Mouse (Mus musculus): ENCODE data around the gene Camk1d. TPM values are rescaled to one million over a fixed set of nuclear protein-coding genes. Genes with fewer than 3 reads are reported as not detected.

The Camk1d gene
- total and polyA plus RNA-seq, 3 experiments: 4.6 to 12.4 (median 4.8) TPM

- dilution Hi-C loops (cut with MboI; ENCODE audit: extremely low pct_ligation_motif_present, extremely low pct_unique_long_range_greater_than_20kb, low sequenced_read_pairs): no loop called here
- peaks cover 0 to 64% of the 10 kb centered on the region in 2 experiments for H3K36me3 ChIP-seq (replicated peaks in 1 of 2; ENCODE audit: control insufficient read depth in 1 of 2, insufficient read depth in 1 of 2, low read length in 1 of 2)
- no peak overlapping the region for H3K4me2 ChIP-seq (ENCODE audit: insufficient read depth, low read depth, poor library complexity, severe bottlenecking)
- no peaks in the 10 kb centered on the region for H3K27me3 ChIP-seq (replicated peaks)
- H3K9ac ChIP-seq (ENCODE audit: insufficient read depth, low read depth): no peak overlapping the region
- peaks cover 1% of the 10 kb centered on the region for H3K9me3 ChIP-seq (replicated peaks; ENCODE audit: low read length)
- H3K27ac ChIP-seq (ENCODE audit: insufficient read depth, low read depth): no peak overlapping the region
- TF ChIP-seq SIN3A (IDR thresholded peaks at IDR 0.05; ENCODE audit: low read length) (no peak), USF2 (conservative IDR thresholded peaks at IDR 0.05; ENCODE audit: low read depth, low read length) (no peak), MAX (IDR thresholded peaks at IDR 0.05; ENCODE audit: low read length) (no peak), GABPA (IDR thresholded peaks at IDR 0.05; ENCODE audit: insufficient replicate concordance, low read depth, low read length) (no peak), ELF1 (IDR thresholded peaks at IDR 0.05; ENCODE audit: low read depth, low read length) (no peak), KAT2A (IDR thresholded peaks at IDR 0.05; ENCODE audit: insufficient replicate concordance, low read length) (no peak), HCFC1 (IDR thresholded peaks at IDR 0.05; ENCODE audit: low read depth, low read length) (no peak), CHD1 (IDR thresholded peaks at IDR 0.05; ENCODE audit: low read depth, low read length) (no peak), EP300 (IDR thresholded peaks at IDR 0.05; ENCODE audit: low read length) (no peak), ZMIZ1 (IDR thresholded peaks at IDR 0.05; ENCODE audit: low read depth, low read length) (no peak), USF1 (IDR thresholded peaks at IDR 0.05; ENCODE audit: low read depth, low read length) (no peak), CTCF (conservative IDR thresholded peaks at IDR 0.05 in 1 of 2, IDR thresholded peaks at IDR 0.05 in 1 of 2; ENCODE audit: low read depth in 2 of 2, low read length in 2 of 2) (no peak), POLR2A (IDR thresholded peaks at IDR 0.05; ENCODE audit: low read depth, low read length) (no peak), PAX5 (IDR thresholded peaks at IDR 0.05; ENCODE audit: low read length) (no peak), MYC (IDR thresholded peaks at IDR 0.05; ENCODE audit: low read depth, low read length) (no peak), BHLHE40 (IDR thresholded peaks at IDR 0.05; ENCODE audit: low read depth, low read length) (no peak), IRF4 (IDR thresholded peaks at IDR 0.05; ENCODE audit: low read depth, low read length) (no peak), RAD21 (IDR thresholded peaks at IDR 0.05; ENCODE audit: low read depth, low read length) (no peak), JUN (IDR thresholded peaks at IDR 0.05; ENCODE audit: insufficient read depth, low read depth, low read length) (no peak), ETS1 (conservative IDR thresholded peaks at IDR 0.05; ENCODE audit: low read depth, low read length) (no peak)
- no peak for DNase-seq (ENCODE audit: extremely low read depth)
- H3K79me2 ChIP-seq (replicated peaks; ENCODE audit: control insufficient read depth, extremely low read depth, insufficient read depth, poor library complexity, severe bottlenecking): no peaks in the 10 kb centered on the region
- H3K4me1 ChIP-seq (ENCODE audit: control insufficient read depth in 1 of 2, insufficient read depth in 2 of 2): peaks cover 3 to 10% of the 10 kb centered on the region in 2 experiments; a peak in 3 of 4 replicates
- no peak overlapping the region for H3K4me3 ChIP-seq (replicated peaks in 1 of 3; ENCODE audit: low read depth in 2 of 3, low read length in 2 of 3, poor library complexity in 1 of 3)
- in situ Hi-C loops (cut with MboI; ENCODE audit: low pct_ligation_motif_present, low pct_unique_long_range_greater_than_20kb, low sequenced_read_pairs): no loop called here
Observed at GRCm38 (mm10) chr2:5566611-5567010, 147.7 kb downstream of the Camk1d start.

DNA sequence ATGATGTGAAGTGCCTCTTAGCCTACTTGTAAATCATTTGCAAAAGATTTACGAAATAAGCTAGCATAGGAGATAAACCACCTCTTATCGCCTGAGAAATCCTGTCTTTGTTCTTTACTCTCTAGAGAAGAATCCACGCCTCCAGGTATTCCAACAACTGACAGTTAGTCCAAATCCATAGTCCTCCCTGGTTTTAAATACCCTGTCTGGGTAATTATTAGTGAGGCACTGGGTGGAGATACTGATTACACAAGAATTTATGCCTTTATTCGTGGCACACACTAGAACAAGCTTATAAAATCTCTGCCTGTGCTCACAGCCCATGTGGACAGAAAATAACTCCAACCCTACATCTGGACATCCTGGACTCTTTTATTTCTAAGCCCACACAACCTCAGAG, 150.6 kb downstream of the Camk1d start:
- Histone ChIP-seq H3K9ac (ENCODE audit: insufficient read depth, low read depth) (no peak overlapping the region), H3K27ac (ENCODE audit: insufficient read depth, low read depth) (no peak overlapping the region), H3K36me3 (replicated peaks in 1 of 2; ENCODE audit: control insufficient read depth in 1 of 2, insufficient read depth in 1 of 2, low read length in 1 of 2) (peaks cover 0 to 60% of the 10 kb centered on the region in 2 experiments), H3K4me1 (ENCODE audit: control insufficient read depth in 1 of 2, insufficient read depth in 2 of 2) (peaks cover 3 to 7% of the 10 kb centered on the region in 2 experiments; a peak in 3 of 4 replicates), H3K4me3 (replicated peaks in 1 of 3; ENCODE audit: low read depth in 2 of 3, low read length in 2 of 3, poor library complexity in 1 of 3) (no peak overlapping the region), H3K27me3 (replicated peaks) (no peaks in the 10 kb centered on the region), H3K79me2 (replicated peaks; ENCODE audit: control insufficient read depth, extremely low read depth, insufficient read depth, poor library complexity, severe bottlenecking) (no peaks in the 10 kb centered on the region), H3K4me2 (ENCODE audit: insufficient read depth, low read depth, poor library complexity, severe bottlenecking) (no peak overlapping the region), H3K9me3 (replicated peaks; ENCODE audit: low read length) (peaks cover 4% of the 10 kb centered on the region)
- no peak for DNase-seq (ENCODE audit: extremely low read depth)
- in situ Hi-C loops (cut with MboI; ENCODE audit: low pct_ligation_motif_present, low pct_unique_long_range_greater_than_20kb, low sequenced_read_pairs) (no loop called here), dilution Hi-C loops (cut with MboI; ENCODE audit: extremely low pct_ligation_motif_present, extremely low pct_unique_long_range_greater_than_20kb, low sequenced_read_pairs) (no loop called here)
- no peak for TF ChIP-seq GABPA (IDR thresholded peaks at IDR 0.05; ENCODE audit: insufficient replicate concordance, low read depth, low read length)
- no peak for TF ChIP-seq JUND (conservative IDR thresholded peaks at IDR 0.05; ENCODE audit: low read depth, low read length)
- no peak for TF ChIP-seq POLR2A (IDR thresholded peaks at IDR 0.05; ENCODE audit: low read depth, low read length)
- TF ChIP-seq BHLHE40 (IDR thresholded peaks at IDR 0.05; ENCODE audit: low read depth, low read length): no peak
